Mouse (Mus musculus) ES-E14 (cell line): ENCODE measurements at regions not wholly inside any gene's neighbourhood (a gene's known extent, or its start where the extent isn't known, plus 50 kb on each side); places are given as distances from the start of the nearest gene placed in this dataset.

Experiments
- CHD2 ChIP-seq: IDR thresholded peaks from 2 replicates; pipeline ENCODE4 v1.6.1; 2014; ENCODE audit warnings: mild to moderate bottlenecking, low read depth, low read length, inconsistent platforms
- HCFC1 ChIP-seq: IDR thresholded peaks from 2 replicates; pipeline ENCODE4 v1.6.1; 2012; ENCODE audit warnings: low read length, inconsistent platforms, borderline replicate concordance; ENCODE audit not compliant: insufficient read depth
- ZC3H11A ChIP-seq: IDR thresholded peaks from 2 replicates; pipeline ENCODE4 v1.6.1; 2012; ENCODE audit warnings: low read depth, mild to moderate bottlenecking, inconsistent platforms, low read length, borderline replicate concordance
- ZNF384 ChIP-seq: IDR thresholded peaks from 2 replicates; pipeline ENCODE4 v1.6.1; 2012; ENCODE audit warnings: low read depth, low read length, inconsistent platforms

DNA sequence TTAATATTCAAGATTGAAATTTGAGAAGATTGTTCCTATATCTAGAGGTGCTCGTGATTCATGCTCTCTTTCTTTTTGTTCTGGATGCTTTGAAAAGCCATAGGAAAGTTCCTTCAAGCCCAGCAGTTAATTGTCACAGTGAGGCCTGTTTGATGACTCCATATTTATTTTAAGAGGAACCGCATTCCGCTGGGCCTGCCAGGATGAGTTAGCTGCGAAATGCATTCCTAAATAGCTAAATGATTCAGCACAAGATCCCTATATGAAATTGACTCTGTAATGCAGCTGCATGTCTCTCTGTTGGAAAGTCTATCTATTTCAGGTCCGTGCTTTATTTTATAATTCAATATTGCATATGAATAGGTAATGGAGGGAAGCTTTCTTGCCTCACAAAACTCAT, 511.9 kb upstream of the Adgra3 start:
- TF ChIP-seq ZC3H11A (no peak), ZNF384 (no peak), CHD2 (no peak), HCFC1 (no peak)
